Mouse (Mus musculus) kidney, embryonic 14.5 days (tissue): ENCODE measurements around the gene Fhl2. TPM values are rescaled to one million over a fixed set of nuclear protein-coding genes. Genes with fewer than 3 reads are reported as not detected.

Experiments
- ATAC-seq: fragments of 200-750 bp; cut with Nextera tagmentation; 2 replicates; pipeline ENCODE4 v1.8.0; 2017; ENCODE audit warnings: moderate number of reproducible peaks, mild to moderate bottlenecking, moderate TSS enrichment, moderate library complexity; ENCODE audit not compliant: low FRiP score, low TSS enrichment
- H3K27ac ChIP-seq: fragments of 300-500 bp; sonication (generic); 2 replicates; pipeline ENCODE4 v1.5.1; 2014; ENCODE audit warnings: low read depth, mild to moderate bottlenecking, low read length, moderate library complexity, mixed read lengths
- H3K27me3 ChIP-seq: fragments of 300-500 bp; sonication (generic); 2 replicates; pipeline ENCODE4 v1.6.1; 2014; ENCODE audit warnings: mild to moderate bottlenecking, low read length; ENCODE audit not compliant: control insufficient read depth, insufficient read depth
- H3K36me3 ChIP-seq: fragments of 300-500 bp; sonication (generic); 2 replicates; pipeline ENCODE4 v1.6.1; 2014; ENCODE audit warnings: low read length, mixed read lengths; ENCODE audit not compliant: control insufficient read depth, insufficient read depth
- H3K4me1 ChIP-seq: fragments of 300-500 bp; sonication (generic); 2 replicates; pipeline ENCODE4 v1.6.1; 2014; ENCODE audit warnings: low read length, mixed read lengths; ENCODE audit not compliant: control insufficient read depth, insufficient read depth
- H3K4me2 ChIP-seq: fragments of 300-500 bp; sonication (generic); replicated peaks from 2 replicates; pipeline ENCODE4 v1.6.1; 2014; ENCODE audit warnings: low read depth, mild to moderate bottlenecking, low read length
- H3K4me3 ChIP-seq: fragments of 300-500 bp; sonication (generic); 2 replicates; pipeline ENCODE4 v1.5.1; 2014; ENCODE audit warnings: mild to moderate bottlenecking, low read length
- H3K9ac ChIP-seq: fragments of 300-500 bp; sonication (generic); 2 replicates; pipeline ENCODE4 v1.6.1; 2014; ENCODE audit warnings: low read depth, mild to moderate bottlenecking, low read length, moderate library complexity
- H3K9me3 ChIP-seq: fragments of 300-500 bp; sonication (generic); 2 replicates; pipeline ENCODE4 v1.6.1; 2016; ENCODE audit warnings: low read length; ENCODE audit not compliant: control insufficient read depth
- WGBS: fragments of 180-500 bp; shearing (Covaris S2); extraction: QIAGEN DNeasy Blood & Tissue Kit; methylation state at CpG from one replicate; pipeline ENCODE4 v1.1.7; 2014; 5-methylcytosine and 5-hydroxymethylcytosine counted together
- polyA plus RNA-seq: library from polyadenylated mRNA; unstranded; fragments of >200 nt; fragmentation: Nextera tagmentation; extraction: Ambion mirVana; gene quantifications from 2 replicates; pipeline ENCODE4 v1.2.1, GENCODE M21; 2014

Gene Fhl2
- polyA plus RNA-seq, 1 experiment from 2014 or later, result 87.6 TPM

GRCm38 (mm10) chr1:43152626-43153025, 44.2 kb downstream of the Fhl2 start:
- Histone ChIP-seq H3K9ac (no peak overlapping the region), H3K9me3 (no peaks in the 10 kb centered on the region), H3K27ac (no peak overlapping the region), H3K4me1 (0 out of 2 replicates have a peak, but pooled peaks cover 5% of the 10 kb centered on the region), H3K36me3 (peaks cover 13% of the 10 kb centered on the region; the same call in 1 of the 2 replicates), H3K4me2 (no peak overlapping the region), H3K27me3 (no peaks in the 10 kb centered on the region), H3K4me3 (no peak overlapping the region)
- 92% methylated on average over 4 of the region's 4 CpGs for WGBS
- no peak for ATAC-seq

- no peak overlapping the region for H3K9ac ChIP-seq
- H3K4me3 ChIP-seq, result no peak overlapping the region
- no peaks in the 10 kb centered on the region for H3K9me3 ChIP-seq
- no peak overlapping the region for H3K4me2 ChIP-seq
- peaks cover 13% of the 10 kb centered on the region; the same call in 1 of the 2 replicates for H3K36me3 ChIP-seq
- peak; percentile 68; the same call in 1 of the 2 replicates for ATAC-seq
- 0 out of 2 replicates have a peak, but pooled peaks cover 5% of the 10 kb centered on the region for H3K4me1 ChIP-seq
- WGBS, result 37% methylated on average over 3 of the region's 3 CpGs
- no peaks in the 10 kb centered on the region for H3K27me3 ChIP-seq
- H3K27ac ChIP-seq, result peak overlapping the region; percentile 53; the same call in 1 of the 2 replicates
Observed at GRCm38 (mm10) chr1:43150225-43150624, 46.6 kb downstream of the Fhl2 start.

GRCm38 (mm10) chr1:43147474-43147873, 49.3 kb downstream of the Fhl2 start:
- WGBS, result 47% methylated on average over 2 of the region's 2 CpGs
- Histone ChIP-seq H3K9ac (no peak overlapping the region), H3K36me3 (peaks cover 5% of the 10 kb centered on the region; the same call in 1 of the 2 replicates), H3K27ac (no peak overlapping the region), H3K9me3 (no peaks in the 10 kb centered on the region), H3K27me3 (no peaks in the 10 kb centered on the region), H3K4me3 (no peak overlapping the region), H3K4me2 (no peak overlapping the region), H3K4me1 (0 out of 2 replicates have a peak, but pooled peaks cover 5% of the 10 kb centered on the region)
- ATAC-seq, result no peak

- ATAC-seq, result no peak
- Histone ChIP-seq H3K9me3 (no peaks in the 10 kb centered on the region), H3K4me2 (no peak overlapping the region), H3K36me3 (no peaks in the 10 kb centered on the region; the same call in 1 of the 2 replicates), H3K9ac (no peak overlapping the region), H3K4me3 (no peak overlapping the region), H3K4me1 (0 out of 2 replicates have a peak, but pooled peaks cover 5% of the 10 kb centered on the region), H3K27me3 (no peaks in the 10 kb centered on the region), H3K27ac (no peak overlapping the region)
- WGBS, result 73% methylated on average over 6 of the region's 6 CpGs
Observed at GRCm38 (mm10) chr1:43145388-43145787, 51.4 kb downstream of the Fhl2 start.

- no peak overlapping the region for H3K9ac ChIP-seq
- no peaks in the 10 kb centered on the region for H3K4me1 ChIP-seq
- 69% methylated on average over 8 of the region's 8 CpGs for WGBS
- H3K36me3 ChIP-seq, result no peaks in the 10 kb centered on the region; the same call in 1 of the 2 replicates
- no peak overlapping the region for H3K4me2 ChIP-seq
- no peak for ATAC-seq
- H3K27me3 ChIP-seq, result no peaks in the 10 kb centered on the region
- no peak overlapping the region for H3K4me3 ChIP-seq
- no peak overlapping the region for H3K27ac ChIP-seq
- no peaks in the 10 kb centered on the region for H3K9me3 ChIP-seq
Observed at GRCm38 (mm10) chr1:43144338-43144906, 52.4 kb downstream of the Fhl2 start.

- no peaks in the 10 kb centered on the region for H3K9me3 ChIP-seq
- no peak overlapping the region; the same call in 1 of the 2 replicates for H3K27ac ChIP-seq
- no peak overlapping the region for H3K9ac ChIP-seq
- no peaks in the 10 kb centered on the region for H3K4me1 ChIP-seq
- H3K4me2 ChIP-seq, result no peak overlapping the region
- no peak for ATAC-seq
- H3K4me3 ChIP-seq, result no peak overlapping the region
- H3K27me3 ChIP-seq, result no peaks in the 10 kb centered on the region
- no peaks in the 10 kb centered on the region; the same call in 1 of the 2 replicates for H3K36me3 ChIP-seq
- 73% methylated on average over 4 of the region's 4 CpGs for WGBS
Observed at GRCm38 (mm10) chr1:43143791-43144190, 53.0 kb downstream of the Fhl2 start.

- 0 out of 2 replicates have a peak, but pooled peaks have one; percentile 25 for ATAC-seq
- Histone ChIP-seq H3K27ac (no peak overlapping the region; the same call in 1 of the 2 replicates), H3K4me3 (no peak overlapping the region), H3K9me3 (no peaks in the 10 kb centered on the region), H3K27me3 (no peaks in the 10 kb centered on the region), H3K4me2 (no peak overlapping the region), H3K4me1 (no peaks in the 10 kb centered on the region), H3K36me3 (no peaks in the 10 kb centered on the region; the same call in 1 of the 2 replicates), H3K9ac (no peak overlapping the region)
- 70% methylated on average over 4 of the region's 4 CpGs for WGBS
Observed at GRCm38 (mm10) chr1:43143284-43143683, 53.5 kb downstream of the Fhl2 start.

- Histone ChIP-seq H3K9ac (no peak overlapping the region), H3K9me3 (no peaks in the 10 kb centered on the region), H3K27me3 (no peaks in the 10 kb centered on the region), H3K4me3 (no peak overlapping the region), H3K4me2 (no peak overlapping the region), H3K36me3 (no peaks in the 10 kb centered on the region; the same call in 1 of the 2 replicates), H3K4me1 (no peaks in the 10 kb centered on the region), H3K27ac (no peak overlapping the region)
- ATAC-seq, result no peak
- 76% methylated on average over 6 of the region's 6 CpGs for WGBS
Observed at GRCm38 (mm10) chr1:43142849-43143248, 53.9 kb downstream of the Fhl2 start.

GRCm38 (mm10) chr1:43141555-43141961, 55.2 kb downstream of the Fhl2 start:
- 81% methylated on average over 11 of the region's 11 CpGs for WGBS

More at GRCm38 (mm10) chr1:43141555-43141961, 55.2 kb downstream of the Fhl2 start:
- Histone ChIP-seq H3K4me1 (no peaks in the 10 kb centered on the region), H3K36me3 (peaks cover 6% of the 10 kb centered on the region; the same call in 1 of the 2 replicates), H3K9me3 (no peaks in the 10 kb centered on the region), H3K4me3 (no peak overlapping the region), H3K27me3 (no peaks in the 10 kb centered on the region), H3K4me2 (no peak overlapping the region), H3K27ac (no peak overlapping the region), H3K9ac (no peak overlapping the region)
- ATAC-seq, result no peak
